ENCODE assay signal across 8 mouse cellular contexts in genomic region chr6:72601732-72602131, GRCm38 (mm10). TPM values are rescaled to one million over a fixed set of nuclear protein-coding genes. Genes with fewer than 3 reads are reported as not detected.
DNase-seq lines count a peak whose midpoint lies in the region; ATAC-seq and TF ChIP-seq lines count a peak whose summit lies in the region.

No protein-coding gene starts in this region.

- H3K27me3 ChIP-seq in hindbrain, embryonic 10.5 days (ENCODE audit: insufficient read depth, poor library complexity, severe bottlenecking) = no peaks in the 10 kb centered on the region
- no peaks in the 10 kb centered on the region for H3K27me3 ChIP-seq in hindbrain, embryonic 16.5 days (replicated peaks; ENCODE audit: control insufficient read depth, insufficient read depth, low read length)
- H3K27me3 ChIP-seq in spleen, adult 2 months (ENCODE audit: control insufficient read depth, insufficient read depth, low read length) = no peaks in the 10 kb centered on the region

- H3K4me3 ChIP-seq in hindbrain, embryonic 10.5 days = no peak overlapping the region
- no peak overlapping the region for H3K4me3 ChIP-seq in hindbrain, embryonic 16.5 days (ENCODE audit: low read length)
- no peak overlapping the region for H3K4me3 ChIP-seq in spleen, adult 2 months (ENCODE audit: extremely low read depth, insufficient read depth, insufficient read length)

- peaks cover 33% of the 10 kb centered on the region for H3K36me3 ChIP-seq in hindbrain, embryonic 10.5 days
- peaks cover 11% of the 10 kb centered on the region for H3K36me3 ChIP-seq in hindbrain, embryonic 16.5 days (ENCODE audit: control insufficient read depth, insufficient read depth, low read length)
- H3K36me3 ChIP-seq in spleen, adult 2 months (ENCODE audit: control insufficient read depth, insufficient read depth, low read length) = peaks cover 8% of the 10 kb centered on the region

- ATAC-seq in hindbrain, embryonic 16.5 days = no peak
- ATAC-seq in common myeloid progenitor, adult 5-6 weeks (replicated peaks; ENCODE audit: low read depth, poor library complexity, severe bottlenecking) = peak; percentile 69
- peak; percentile 74 for ATAC-seq in megakaryocyte, adult 5-6 weeks (ENCODE audit: poor library complexity, severe bottlenecking)

- H3K4me2 ChIP-seq in hindbrain, embryonic 16.5 days (ENCODE audit: low read length) = no peak overlapping the region

- peak; percentile 79 for DNase-seq in hindbrain, embryonic 10.5 days (ENCODE audit: low spot score)
- DNase-seq in ZHBTc4 (ENCODE audit: low read depth, low spot score) = peak; percentile 87
- peak; percentile 45 to 73 for DNase-seq in gastrocnemius, postnatal 4 days (ENCODE audit: low spot score in 2 of 2)
- peak; percentile 76 for DNase-seq in layer of hippocampus, adult 9-11 months
- peak; percentile 63 to 84 for DNase-seq in spleen, adult 2 months (ENCODE audit: low read depth in 1 of 2, low spot score in 2 of 2)

- H3K9ac ChIP-seq in hindbrain, embryonic 16.5 days (ENCODE audit: low read depth, low read length) = no peak overlapping the region

- no peak for TF ChIP-seq POLR2A in spleen, adult 2 months (IDR thresholded peaks at IDR 0.05; ENCODE audit: low read depth, low read length)

- H3K27ac ChIP-seq in hindbrain, embryonic 10.5 days = no peak overlapping the region
- no peak overlapping the region for H3K27ac ChIP-seq in hindbrain, embryonic 16.5 days (ENCODE audit: low read depth, low read length)
- H3K27ac ChIP-seq in spleen, adult 2 months (ENCODE audit: insufficient read depth, low read length) = no peak overlapping the region

- H3K9me3 ChIP-seq in hindbrain, embryonic 10.5 days = no peaks in the 10 kb centered on the region
- H3K9me3 ChIP-seq in hindbrain, embryonic 16.5 days (ENCODE audit: control insufficient read depth, low read length) = no peaks in the 10 kb centered on the region

- TF ChIP-seq CTCF in spleen, adult 2 months (IDR thresholded peaks at IDR 0.05; ENCODE audit: extremely low read depth, insufficient read depth, insufficient read length, insufficient replicate concordance) = peak; percentile 81; the same call in 1 of the 2 replicates

- 76% methylated on average over 1 of the region's 1 CpGs for WGBS in hindbrain, embryonic 10.5 days
- 63% methylated on average over 1 of the region's 1 CpGs for WGBS in hindbrain, embryonic 16.5 days
- WGBS in spleen, adult 2 months = 7% methylated on average over 1 of the region's 1 CpGs

- H3K4me1 ChIP-seq in hindbrain, embryonic 10.5 days (replicated peaks) = peaks cover 20% of the 10 kb centered on the region
- peaks cover 17% of the 10 kb centered on the region for H3K4me1 ChIP-seq in hindbrain, embryonic 16.5 days (ENCODE audit: control insufficient read depth, insufficient read depth, low read depth, low read length)
- peaks cover 6% of the 10 kb centered on the region; the same call in 1 of the 2 replicates for H3K4me1 ChIP-seq in spleen, adult 2 months (ENCODE audit: control insufficient read depth, insufficient read depth, insufficient read length)

RNA-seq across cellular contexts. Expression of gene Retsat, which starts 3.5 kb away (rescaled TPM):
- 7.7 and 8.5 TPM in 2 replicates for polyA plus RNA-seq in hindbrain, embryonic 10.5 days (2016; fragmentation: Nextera tagmentation; extraction: Ambion mirVana)
- 7.0 and 8.4 TPM in 2 replicates for polyA plus RNA-seq in hindbrain, embryonic 16.5 days (2015; fragmentation: Nextera tagmentation; extraction: Ambion mirVana)
- 13.3 and 17.4 TPM in 2 replicates for total RNA-seq in common myeloid progenitor, adult 5-6 weeks (2017)
- total RNA-seq in gastrocnemius, postnatal 4 days (2021) = 10 to 100 TPM; 42.6 to 49.5 TPM
- total RNA-seq in megakaryocyte, adult 5-6 weeks (2015) = 2.2 and 5.2 TPM in 2 replicates
- 3.8 and 7.2 TPM in 2 replicates for total RNA-seq in megakaryocyte, adult 5-6 weeks (2017)
- polyA plus RNA-seq in spleen, adult 2 months (2012; rRNA removed) = 5.5 and 5.9 TPM in 2 replicates

RNA-seq across cellular contexts. Expression of gene Elmod3, which starts 3.5 kb away (rescaled TPM):
- 13.7 and 15.7 TPM in 2 replicates for polyA plus RNA-seq in hindbrain, embryonic 10.5 days (2016; fragmentation: Nextera tagmentation; extraction: Ambion mirVana)
- 17.3 and 18.7 TPM in 2 replicates for polyA plus RNA-seq in hindbrain, embryonic 16.5 days (2015; fragmentation: Nextera tagmentation; extraction: Ambion mirVana)
- total RNA-seq in common myeloid progenitor, adult 5-6 weeks (2017) = 4.5 and 9.3 TPM in 2 replicates
- 1 to 10 TPM; 8.1 to 8.8 TPM for total RNA-seq in gastrocnemius, postnatal 4 days (2021)
- 6.4 and 7.0 TPM in 2 replicates for total RNA-seq in megakaryocyte, adult 5-6 weeks (2015)
- 8.6 and 10.2 TPM in 2 replicates for total RNA-seq in megakaryocyte, adult 5-6 weeks (2017)
- 12.2 and 12.9 TPM in 2 replicates for polyA plus RNA-seq in spleen, adult 2 months (2012; rRNA removed)

RNA-seq across cellular contexts. Expression of gene Tgoln1, which starts 15.1 kb away (rescaled TPM):
- 32.7 and 34.7 TPM in 2 replicates for polyA plus RNA-seq in hindbrain, embryonic 10.5 days (2016; fragmentation: Nextera tagmentation; extraction: Ambion mirVana)
- polyA plus RNA-seq in hindbrain, embryonic 16.5 days (2015; fragmentation: Nextera tagmentation; extraction: Ambion mirVana) = 35.6 and 38.9 TPM in 2 replicates
- total RNA-seq in common myeloid progenitor, adult 5-6 weeks (2017) = 56.4 and 66.7 TPM in 2 replicates
- total RNA-seq in gastrocnemius, postnatal 4 days (2021) = 10 to 100 TPM; 26.5 to 27.9 TPM
- 50.5 and 53.2 TPM in 2 replicates for total RNA-seq in megakaryocyte, adult 5-6 weeks (2015)
- 59.1 and 59.6 TPM in 2 replicates for total RNA-seq in megakaryocyte, adult 5-6 weeks (2017)
- 14.9 and 15.8 TPM in 2 replicates for polyA plus RNA-seq in spleen, adult 2 months (2012; rRNA removed)

RNA-seq across cellular contexts. Expression of gene Capg, which starts 57.5 kb away (rescaled TPM):
- polyA plus RNA-seq in hindbrain, embryonic 10.5 days (2016; fragmentation: Nextera tagmentation; extraction: Ambion mirVana) = 13.4 and 14.1 TPM in 2 replicates
- 9.0 and 10.2 TPM in 2 replicates for polyA plus RNA-seq in hindbrain, embryonic 16.5 days (2015; fragmentation: Nextera tagmentation; extraction: Ambion mirVana)
- 32.4 and 56.4 TPM in 2 replicates for total RNA-seq in common myeloid progenitor, adult 5-6 weeks (2017)
- 10 to 100 TPM; 15.8 to 16.6 TPM for total RNA-seq in gastrocnemius, postnatal 4 days (2021)
- total RNA-seq in megakaryocyte, adult 5-6 weeks (2015) = 164 and 167 TPM in 2 replicates
- 341 and 407 TPM in 2 replicates for total RNA-seq in megakaryocyte, adult 5-6 weeks (2017)
- polyA plus RNA-seq in spleen, adult 2 months (2012; rRNA removed) = 130 and 135 TPM in 2 replicates
